Mouse (Mus musculus): ENCODE results near the gene Pard3b. TPM values are rescaled to one million over a fixed set of nuclear protein-coding genes. Genes with fewer than 3 reads are reported as not detected.

Gene Pard3b
- polyA plus RNA-seq, 1 experiment from 2014 or later, result 6.8 TPM

DNA sequence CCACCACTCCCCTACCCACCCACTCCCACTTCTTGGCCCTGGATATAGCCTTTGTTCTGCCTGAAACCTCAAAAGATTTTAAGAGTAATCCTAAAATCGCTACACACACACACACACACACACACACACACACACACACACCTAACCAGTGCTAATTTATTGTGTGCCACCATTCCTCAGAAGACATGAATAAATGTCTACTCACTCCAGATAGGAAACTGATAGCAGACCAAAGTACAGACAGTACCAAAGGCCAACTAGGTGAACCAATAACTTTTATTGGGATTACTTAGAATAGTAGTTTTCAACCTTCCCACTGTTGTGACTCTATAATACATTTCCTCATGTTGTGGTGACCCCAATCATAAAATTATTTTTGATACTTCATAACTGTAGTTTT lies 483.8 kb downstream of the Pard3b start:
- no peaks in the 10 kb centered on the region for H3K27me3 ChIP-seq (replicated peaks; ENCODE audit: control insufficient read depth, insufficient read depth, low read length)
- no peak overlapping the region for H3K4me2 ChIP-seq
- ATAC-seq (replicated peaks; ENCODE audit: low FRiP score) (no peak), DNase-seq (ENCODE audit: low spot score) (no peak)
- H3K4me1 ChIP-seq (replicated peaks; ENCODE audit: control insufficient read depth, insufficient read depth, low read length), result no peaks in the 10 kb centered on the region
- WGBS, result 86% methylated on average over 1 of the region's 1 CpGs
- no peak overlapping the region for H3K9ac ChIP-seq (ENCODE audit: low read depth, low read length)
- H3K27ac ChIP-seq (ENCODE audit: low read depth, low read length), result no peak overlapping the region
- no peak overlapping the region for H3K4me3 ChIP-seq (ENCODE audit: low read depth, low read length)
- H3K36me3 ChIP-seq (ENCODE audit: control insufficient read depth, insufficient read depth, low read length), result no peaks in the 10 kb centered on the region
- no peaks in the 10 kb centered on the region for H3K9me3 ChIP-seq (ENCODE audit: control insufficient read depth, low read length)

- no peak overlapping the region for H3K9ac ChIP-seq (ENCODE audit: low read depth, low read length)
- no peaks in the 10 kb centered on the region for H3K9me3 ChIP-seq (ENCODE audit: control insufficient read depth, low read length)
- H3K27me3 ChIP-seq (replicated peaks; ENCODE audit: control insufficient read depth, insufficient read depth, low read length), result no peaks in the 10 kb centered on the region
- no peaks in the 10 kb centered on the region for H3K4me1 ChIP-seq (replicated peaks; ENCODE audit: control insufficient read depth, insufficient read depth, low read length)
- no peak overlapping the region for H3K4me3 ChIP-seq (ENCODE audit: low read depth, low read length)
- H3K27ac ChIP-seq (ENCODE audit: low read depth, low read length), result no peak overlapping the region
- H3K36me3 ChIP-seq (ENCODE audit: control insufficient read depth, insufficient read depth, low read length), result no peaks in the 10 kb centered on the region
- ATAC-seq (replicated peaks; ENCODE audit: low FRiP score), result no peak
- 88% methylated on average over 2 of the region's 2 CpGs for WGBS
- DNase-seq (ENCODE audit: low spot score), result no peak
- H3K4me2 ChIP-seq, result no peak overlapping the region
These were observed 490.6 kb downstream of the Pard3b start for GRCm38 (mm10) chr1:62129186-62129585.

GRCm38 (mm10) chr1:62148134-62148533 lies 509.5 kb downstream of the Pard3b start:
- no peak for ATAC-seq (replicated peaks; ENCODE audit: low FRiP score)
- Histone ChIP-seq H3K4me2 (no peak overlapping the region), H3K4me1 (replicated peaks; ENCODE audit: control insufficient read depth, insufficient read depth, low read length) (no peaks in the 10 kb centered on the region), H3K4me3 (ENCODE audit: low read depth, low read length) (no peak overlapping the region), H3K9ac (ENCODE audit: low read depth, low read length) (no peak overlapping the region), H3K27me3 (replicated peaks; ENCODE audit: control insufficient read depth, insufficient read depth, low read length) (no peaks in the 10 kb centered on the region), H3K9me3 (ENCODE audit: control insufficient read depth, low read length) (no peaks in the 10 kb centered on the region), H3K36me3 (ENCODE audit: control insufficient read depth, insufficient read depth, low read length) (no peaks in the 10 kb centered on the region), H3K27ac (ENCODE audit: low read depth, low read length) (no peak overlapping the region)
- WGBS, result 54% methylated on average over 4 of the region's 4 CpGs
- DNase-seq (ENCODE audit: low spot score), result no peak

DNA sequence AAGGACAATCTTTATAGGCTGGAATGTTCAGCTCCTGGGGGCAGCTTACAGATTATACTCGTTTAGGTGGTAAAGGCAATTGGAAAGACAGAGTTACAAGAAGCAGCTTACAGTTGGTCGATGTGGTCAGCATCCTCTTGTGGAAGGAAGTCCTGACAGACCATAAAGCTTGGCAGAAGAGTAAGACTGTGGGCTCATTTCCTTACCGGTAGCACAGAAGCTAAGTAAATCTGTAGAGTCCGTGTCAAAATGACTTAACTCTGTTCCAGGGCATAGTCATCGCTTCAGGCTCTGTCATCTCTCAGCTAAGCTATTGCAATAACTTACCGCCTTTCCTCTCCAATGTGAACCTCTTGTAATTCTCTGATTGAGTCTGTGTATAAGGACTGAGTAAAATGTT lies 510.2 kb downstream of the Pard3b start:
- no peak for DNase-seq (ENCODE audit: low spot score)
- Histone ChIP-seq H3K9ac (ENCODE audit: low read depth, low read length) (no peak overlapping the region), H3K4me3 (ENCODE audit: low read depth, low read length) (no peak overlapping the region), H3K27me3 (replicated peaks; ENCODE audit: control insufficient read depth, insufficient read depth, low read length) (no peaks in the 10 kb centered on the region), H3K4me1 (replicated peaks; ENCODE audit: control insufficient read depth, insufficient read depth, low read length) (no peaks in the 10 kb centered on the region), H3K27ac (ENCODE audit: low read depth, low read length) (no peak overlapping the region), H3K4me2 (no peak overlapping the region), H3K9me3 (ENCODE audit: control insufficient read depth, low read length) (no peaks in the 10 kb centered on the region), H3K36me3 (ENCODE audit: control insufficient read depth, insufficient read depth, low read length) (no peaks in the 10 kb centered on the region)
- 55% methylated on average over 6 of the region's 6 CpGs for WGBS
- ATAC-seq (replicated peaks; ENCODE audit: low FRiP score), result no peak

DNA sequence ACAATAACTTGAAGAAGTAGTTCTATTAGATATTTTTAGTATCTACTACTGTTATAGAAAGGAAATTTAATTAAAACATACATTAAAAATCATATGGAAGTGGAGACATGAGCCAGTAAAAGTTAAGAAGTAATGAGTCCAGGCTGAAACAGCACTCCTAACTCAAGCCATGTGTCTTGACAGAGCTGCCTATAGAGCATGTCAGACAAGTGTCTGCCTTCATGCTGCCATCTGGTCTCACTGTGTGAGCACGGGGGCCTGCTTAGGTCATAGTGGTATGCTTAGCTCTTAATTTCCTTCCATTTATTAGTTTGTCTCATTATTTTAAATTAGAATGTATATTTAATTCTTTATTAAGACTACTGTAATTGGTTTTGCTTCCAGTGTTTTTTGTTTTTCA lies 517.3 kb downstream of the Pard3b start:
- no peaks in the 10 kb centered on the region for H3K36me3 ChIP-seq (ENCODE audit: control insufficient read depth, insufficient read depth, low read length)
- no peaks in the 10 kb centered on the region for H3K27me3 ChIP-seq (replicated peaks; ENCODE audit: control insufficient read depth, insufficient read depth, low read length)
- H3K9me3 ChIP-seq (ENCODE audit: control insufficient read depth, low read length), result no peaks in the 10 kb centered on the region
- no peak for DNase-seq (ENCODE audit: low spot score)
- 81% methylated on average over 1 of the region's 1 CpGs for WGBS
- no peak overlapping the region for H3K4me2 ChIP-seq
- no peak overlapping the region for H3K4me3 ChIP-seq (ENCODE audit: low read depth, low read length)
- H3K9ac ChIP-seq (ENCODE audit: low read depth, low read length), result no peak overlapping the region
- H3K4me1 ChIP-seq (replicated peaks; ENCODE audit: control insufficient read depth, insufficient read depth, low read length), result no peaks in the 10 kb centered on the region
- no peak overlapping the region for H3K27ac ChIP-seq (ENCODE audit: low read depth, low read length)
- ATAC-seq (replicated peaks; ENCODE audit: low FRiP score), result no peak

GRCm38 (mm10) chr1:62159592-62159991 lies 521.0 kb downstream of the Pard3b start:
- H3K4me2 ChIP-seq, result no peak overlapping the region
- H3K27me3 ChIP-seq (replicated peaks; ENCODE audit: control insufficient read depth, insufficient read depth, low read length), result no peaks in the 10 kb centered on the region
- H3K4me1 ChIP-seq (replicated peaks; ENCODE audit: control insufficient read depth, insufficient read depth, low read length), result no peaks in the 10 kb centered on the region
- no peak for DNase-seq (ENCODE audit: low spot score)
- no peak for ATAC-seq (replicated peaks; ENCODE audit: low FRiP score)
- WGBS, result 86% methylated on average over 2 of the region's 2 CpGs
- no peaks in the 10 kb centered on the region for H3K36me3 ChIP-seq (ENCODE audit: control insufficient read depth, insufficient read depth, low read length)
- no peak overlapping the region for H3K4me3 ChIP-seq (ENCODE audit: low read depth, low read length)
- H3K9me3 ChIP-seq (ENCODE audit: control insufficient read depth, low read length), result no peaks in the 10 kb centered on the region
- H3K9ac ChIP-seq (ENCODE audit: low read depth, low read length), result no peak overlapping the region
- no peak overlapping the region for H3K27ac ChIP-seq (ENCODE audit: low read depth, low read length)

DNA sequence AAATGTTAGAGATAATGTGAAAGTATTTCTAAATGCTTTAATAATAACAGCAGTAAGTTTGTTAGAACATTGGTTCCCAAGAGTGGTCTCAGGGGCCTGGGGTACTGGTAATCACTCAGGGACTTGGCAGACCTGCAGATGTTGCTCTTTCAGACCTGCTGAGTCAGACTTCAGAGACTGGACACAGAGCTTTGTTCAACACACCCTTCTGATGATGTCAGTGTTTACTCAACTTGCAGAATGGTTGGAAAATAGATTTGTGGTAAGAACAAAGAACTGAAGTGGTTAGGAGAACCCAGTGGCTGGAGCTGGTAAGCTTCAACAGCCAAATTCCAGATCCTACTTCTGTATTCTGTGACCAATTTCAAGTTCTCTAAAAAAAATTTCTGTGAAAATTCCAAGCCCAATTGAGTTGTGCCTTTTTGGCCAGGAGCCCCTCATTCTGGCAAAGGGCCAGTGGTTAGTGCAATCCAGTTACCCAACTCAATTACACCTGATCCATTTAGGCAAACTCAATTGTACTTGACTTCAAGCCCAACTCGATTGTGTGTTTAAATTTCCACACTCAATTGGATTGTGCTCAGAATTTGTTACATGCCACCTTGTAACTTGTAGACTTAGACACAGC lies 536.5 kb downstream of the Pard3b start:
- DNase-seq (ENCODE audit: low spot score) (no peak), ATAC-seq (replicated peaks; ENCODE audit: low FRiP score) (no peak)
- Histone ChIP-seq H3K27me3 (replicated peaks; ENCODE audit: control insufficient read depth, insufficient read depth, low read length) (no peaks in the 10 kb centered on the region), H3K9ac (ENCODE audit: low read depth, low read length) (no peak overlapping the region), H3K4me1 (replicated peaks; ENCODE audit: control insufficient read depth, insufficient read depth, low read length) (no peaks in the 10 kb centered on the region), H3K36me3 (ENCODE audit: control insufficient read depth, insufficient read depth, low read length) (no peaks in the 10 kb centered on the region), H3K4me3 (ENCODE audit: low read depth, low read length) (no peak overlapping the region), H3K27ac (ENCODE audit: low read depth, low read length) (no peak overlapping the region), H3K4me2 (no peak overlapping the region), H3K9me3 (ENCODE audit: control insufficient read depth, low read length) (no peaks in the 10 kb centered on the region)
- 70% methylated on average over 1 of the region's 1 CpGs for WGBS

GRCm38 (mm10) chr1:62181638-62182037 lies 543.0 kb downstream of the Pard3b start:
- H3K27ac ChIP-seq (ENCODE audit: low read depth, low read length), result 0 out of 2 replicates have a peak overlapping the region, but pooled peaks have one; percentile 8
- 14% methylated on average over 5 of the region's 5 CpGs for WGBS
- H3K9ac ChIP-seq (ENCODE audit: low read depth, low read length), result no peak overlapping the region
- H3K27me3 ChIP-seq (replicated peaks; ENCODE audit: control insufficient read depth, insufficient read depth, low read length), result no peaks in the 10 kb centered on the region
- H3K36me3 ChIP-seq (ENCODE audit: control insufficient read depth, insufficient read depth, low read length), result no peaks in the 10 kb centered on the region
- H3K4me2 ChIP-seq, result peak overlapping the region; percentile 10; the same call in 1 of the 2 replicates
- ATAC-seq (replicated peaks; ENCODE audit: low FRiP score) (peak; percentile 80), DNase-seq (ENCODE audit: low spot score) (peak; percentile 44)
- H3K9me3 ChIP-seq (ENCODE audit: control insufficient read depth, low read length), result no peaks in the 10 kb centered on the region
- H3K4me3 ChIP-seq (ENCODE audit: low read depth, low read length), result no peak overlapping the region
- peaks cover 8% of the 10 kb centered on the region; the same call in 1 of the 2 replicates for H3K4me1 ChIP-seq (replicated peaks; ENCODE audit: control insufficient read depth, insufficient read depth, low read length)

DNA sequence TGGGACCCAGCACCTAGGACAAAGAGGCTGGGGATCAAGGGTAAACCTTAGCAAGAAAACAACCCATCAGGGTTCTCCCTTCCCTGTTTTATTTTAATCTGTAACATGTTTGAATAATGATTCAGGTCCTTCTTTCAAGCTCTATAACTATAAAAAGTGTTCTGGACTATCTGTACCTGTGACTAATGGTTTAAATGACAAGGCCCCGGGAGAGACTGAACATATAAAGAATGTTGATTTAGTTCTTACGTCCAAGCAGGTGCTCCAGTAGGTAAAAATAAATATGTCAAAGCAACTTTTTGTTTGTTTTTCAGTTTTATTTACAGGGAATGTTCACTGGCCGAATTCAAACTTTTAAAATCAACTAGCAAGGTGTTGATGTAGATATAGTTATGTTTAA lies 544.0 kb downstream of the Pard3b start:
- Histone ChIP-seq H3K9me3 (ENCODE audit: control insufficient read depth, low read length) (no peaks in the 10 kb centered on the region), H3K27me3 (replicated peaks; ENCODE audit: control insufficient read depth, insufficient read depth, low read length) (no peaks in the 10 kb centered on the region), H3K27ac (ENCODE audit: low read depth, low read length) (no peak overlapping the region), H3K9ac (ENCODE audit: low read depth, low read length) (no peak overlapping the region), H3K4me1 (replicated peaks; ENCODE audit: control insufficient read depth, insufficient read depth, low read length) (peaks cover 8% of the 10 kb centered on the region; the same call in 1 of the 2 replicates), H3K4me2 (no peak overlapping the region), H3K4me3 (ENCODE audit: low read depth, low read length) (no peak overlapping the region), H3K36me3 (ENCODE audit: control insufficient read depth, insufficient read depth, low read length) (no peaks in the 10 kb centered on the region)
- DNase-seq (ENCODE audit: low spot score), result no peak
- 73% methylated on average over 3 of the region's 3 CpGs for WGBS
- no peak for ATAC-seq (replicated peaks; ENCODE audit: low FRiP score)
